Mouse (Mus musculus) limb, embryonic 13.5 days (tissue): ENCODE data around the gene E130114P18Rik. TPM values are rescaled to one million over a fixed set of nuclear protein-coding genes. Genes with fewer than 3 reads are reported as not detected.

Experiments
- ATAC-seq: fragments of 200-750 bp; cut with Nextera tagmentation; 2 replicates; pipeline ENCODE4 v1.8.0; 2017; ENCODE audit warnings: low read depth, moderate number of reproducible peaks, moderate TSS enrichment; ENCODE audit not compliant: low FRiP score
- H3K27ac ChIP-seq: fragments of 300-500 bp; sonication (generic); 2 replicates; pipeline ENCODE4 v1.5.1; 2015; ENCODE audit warnings: inconsistent platforms, mild to moderate bottlenecking, moderate library complexity
- H3K27me3 ChIP-seq: fragments of 300-500 bp; sonication (generic); 2 replicates; pipeline ENCODE4 v1.6.1; 2015; ENCODE audit warnings: mild to moderate bottlenecking, inconsistent platforms
- H3K36me3 ChIP-seq: fragments of 300-500 bp; sonication (generic); 2 replicates; pipeline ENCODE4 v1.6.1; 2015; ENCODE audit warnings: inconsistent platforms, mild to moderate bottlenecking, moderate library complexity
- H3K4me1 ChIP-seq: fragments of 300-500 bp; sonication (generic); 2 replicates; pipeline ENCODE4 v1.6.1; 2015; ENCODE audit warnings: inconsistent platforms
- H3K4me2 ChIP-seq: fragments of 300-500 bp; sonication (generic); replicated peaks from 2 replicates; pipeline ENCODE4 v1.6.1; 2015; ENCODE audit warnings: inconsistent platforms, mild to moderate bottlenecking, moderate library complexity
- H3K4me3 ChIP-seq: fragments of 300-500 bp; sonication (generic); 2 replicates; pipeline ENCODE4 v1.5.1; 2015; ENCODE audit warnings: moderate library complexity, mild to moderate bottlenecking, inconsistent platforms
- H3K9ac ChIP-seq: fragments of 300-500 bp; sonication (generic); 2 replicates; pipeline ENCODE4 v1.6.1; 2015; ENCODE audit warnings: mild to moderate bottlenecking, inconsistent platforms
- H3K9me3 ChIP-seq: fragments of 300-500 bp; sonication (generic); 2 replicates; pipeline ENCODE4 v1.6.1; 2016; ENCODE audit warnings: inconsistent platforms
- WGBS: fragments of 180-500 bp; shearing (Covaris S2); methylation state at CpG from one replicate; pipeline ENCODE4 v1.1.7; 2015; 5-methylcytosine and 5-hydroxymethylcytosine counted together
- polyA plus RNA-seq: library from polyadenylated mRNA; unstranded; fragments of >200 nt; fragmentation: Nextera tagmentation; extraction: Ambion mirVana; gene quantifications from 2 replicates; pipeline ENCODE4 v1.2.1, GENCODE M21; 2015

The E130114P18Rik gene
- polyA plus RNA-seq = 3.7 and 6.3 TPM in 2 replicates

- Histone ChIP-seq H3K27ac (peak within 1 kb of the TSS; percentile 99), H3K9ac (peak within 1 kb of the TSS; percentile 100), H3K4me1 (peaks cover 36% of the 10 kb centered on the region), H3K9me3 (no peaks in the 10 kb centered on the region), H3K4me3 (peak within 1 kb of the TSS; percentile 97), H3K27me3 (no peaks in the 10 kb centered on the region), H3K4me2 (peak within 1 kb of the TSS; percentile 80), H3K36me3 (peaks cover 3% of the 10 kb centered on the region; the same call in 1 of the 2 replicates)
- under 1% methylated on average over 37 of the region's 37 CpGs for WGBS
- ATAC-seq = peak; percentile 57
These were observed at the start of gene E130114P18Rik for GRCm38 (mm10) chr4:97777706-97778176. E130114P18Rik (minus strand) TSS chr4:97778078.

- Histone ChIP-seq H3K4me1 (peaks cover 52% of the 10 kb centered on the region), H3K9me3 (no peaks in the 10 kb centered on the region), H3K9ac (no peak overlapping the region), H3K4me2 (no peak overlapping the region), H3K27me3 (no peaks in the 10 kb centered on the region), H3K36me3 (peaks cover 18% of the 10 kb centered on the region), H3K4me3 (no peak overlapping the region), H3K27ac (no peak overlapping the region; the same call in 1 of the 2 replicates)
- ATAC-seq = 0 out of 2 replicates have a peak, but pooled peaks have one; percentile 44
- 37% methylated on average over 6 of the region's 6 CpGs for WGBS
These were observed 49.2 kb upstream of the E130114P18Rik start for GRCm38 (mm10) chr4:97827115-97827514.

- peaks cover 5% of the 10 kb centered on the region for H3K36me3 ChIP-seq
- 76% methylated on average over 4 of the region's 4 CpGs for WGBS
- no peak overlapping the region for H3K27ac ChIP-seq
- H3K4me2 ChIP-seq = no peak overlapping the region
- no peak for ATAC-seq
- no peaks in the 10 kb centered on the region for H3K27me3 ChIP-seq
- no peak overlapping the region for H3K9ac ChIP-seq
- no peak overlapping the region for H3K4me3 ChIP-seq
- H3K9me3 ChIP-seq = no peaks in the 10 kb centered on the region
- H3K4me1 ChIP-seq = peaks cover 46% of the 10 kb centered on the region
These were observed 48.0 kb upstream of the E130114P18Rik start for GRCm38 (mm10) chr4:97825841-97826240.

GRCm38 (mm10) chr4:97825432-97825831, 47.6 kb upstream of the E130114P18Rik start:
- Histone ChIP-seq H3K9me3 (no peaks in the 10 kb centered on the region), H3K4me3 (no peak overlapping the region), H3K27me3 (no peaks in the 10 kb centered on the region), H3K36me3 (peaks cover under 1% of the 10 kb centered on the region; the same call in 1 of the 2 replicates), H3K4me1 (peaks cover 46% of the 10 kb centered on the region), H3K9ac (no peak overlapping the region), H3K4me2 (no peak overlapping the region), H3K27ac (no peak overlapping the region)
- ATAC-seq = no peak
- WGBS = 76% methylated on average over 4 of the region's 4 CpGs

- H3K4me2 ChIP-seq = no peak overlapping the region
- 77% methylated on average over 4 of the region's 4 CpGs for WGBS
These were observed 46.6 kb upstream of the E130114P18Rik start for GRCm38 (mm10) chr4:97824451-97824850.

GRCm38 (mm10) chr4:97823512-97823911, 45.6 kb upstream of the E130114P18Rik start:
- ATAC-seq = no peak
- Histone ChIP-seq H3K36me3 (no peaks in the 10 kb centered on the region), H3K4me1 (peaks cover 44% of the 10 kb centered on the region), H3K4me2 (no peak overlapping the region), H3K27ac (no peak overlapping the region), H3K27me3 (no peaks in the 10 kb centered on the region), H3K9me3 (no peaks in the 10 kb centered on the region), H3K4me3 (no peak overlapping the region), H3K9ac (no peak overlapping the region)
- WGBS = 84% methylated on average over 6 of the region's 6 CpGs

More at GRCm38 (mm10) chr4:97824451-97824850, 46.6 kb upstream of the E130114P18Rik start:
- no peak overlapping the region for H3K27ac ChIP-seq
- no peaks in the 10 kb centered on the region for H3K9me3 ChIP-seq
- no peak for ATAC-seq
- H3K9ac ChIP-seq = no peak overlapping the region
- no peaks in the 10 kb centered on the region for H3K27me3 ChIP-seq
- H3K4me1 ChIP-seq = peaks cover 42% of the 10 kb centered on the region
- H3K4me3 ChIP-seq = no peak overlapping the region
- no peaks in the 10 kb centered on the region; the same call in 1 of the 2 replicates for H3K36me3 ChIP-seq

- Histone ChIP-seq H3K4me1 (peaks cover 33% of the 10 kb centered on the region), H3K27me3 (no peaks in the 10 kb centered on the region), H3K27ac (no peak overlapping the region), H3K9ac (no peak overlapping the region), H3K4me2 (no peak overlapping the region), H3K36me3 (no peaks in the 10 kb centered on the region), H3K9me3 (no peaks in the 10 kb centered on the region), H3K4me3 (no peak overlapping the region)
- ATAC-seq = no peak
- WGBS = 80% methylated on average over 4 of the region's 4 CpGs
These were observed 43.8 kb upstream of the E130114P18Rik start for GRCm38 (mm10) chr4:97821556-97822251.

GRCm38 (mm10) chr4:97820474-97821259, 42.8 kb upstream of the E130114P18Rik start:
- H3K27me3 ChIP-seq = no peaks in the 10 kb centered on the region
- H3K9me3 ChIP-seq = no peaks in the 10 kb centered on the region
- H3K4me3 ChIP-seq = no peak overlapping the region
- H3K36me3 ChIP-seq = no peaks in the 10 kb centered on the region
- no peak for ATAC-seq
- no peak overlapping the region for H3K9ac ChIP-seq
- WGBS = 77% methylated on average over 4 of the region's 4 CpGs
- H3K27ac ChIP-seq = no peak overlapping the region
- no peak overlapping the region for H3K4me2 ChIP-seq
- peaks cover 24% of the 10 kb centered on the region for H3K4me1 ChIP-seq

GRCm38 (mm10) chr4:97819101-97819500, 41.2 kb upstream of the E130114P18Rik start:
- Histone ChIP-seq H3K4me2 (no peak overlapping the region), H3K36me3 (no peaks in the 10 kb centered on the region), H3K4me1 (peaks cover 17% of the 10 kb centered on the region), H3K27ac (no peak overlapping the region), H3K9ac (no peak overlapping the region), H3K27me3 (no peaks in the 10 kb centered on the region), H3K4me3 (no peak overlapping the region), H3K9me3 (no peaks in the 10 kb centered on the region)
- WGBS = 62% methylated on average over 8 of the region's 8 CpGs
- ATAC-seq = no peak

GRCm38 (mm10) chr4:97818498-97818897, 40.6 kb upstream of the E130114P18Rik start:
- 79% methylated on average over 3 of the region's 3 CpGs for WGBS
- Histone ChIP-seq H3K36me3 (no peaks in the 10 kb centered on the region), H3K27ac (no peak overlapping the region), H3K27me3 (no peaks in the 10 kb centered on the region), H3K4me2 (no peak overlapping the region), H3K9ac (no peak overlapping the region), H3K4me3 (no peak overlapping the region), H3K4me1 (peaks cover 15% of the 10 kb centered on the region), H3K9me3 (no peaks in the 10 kb centered on the region)
- no peak for ATAC-seq

- no peak overlapping the region for H3K9ac ChIP-seq
- no peaks in the 10 kb centered on the region for H3K9me3 ChIP-seq
- H3K27me3 ChIP-seq = no peaks in the 10 kb centered on the region
- no peak for ATAC-seq
- peaks cover 12% of the 10 kb centered on the region for H3K4me1 ChIP-seq
- H3K4me2 ChIP-seq = no peak overlapping the region
- no peaks in the 10 kb centered on the region for H3K36me3 ChIP-seq
- WGBS = 75% methylated on average over 1 of the region's 1 CpGs
- H3K4me3 ChIP-seq = no peak overlapping the region
- H3K27ac ChIP-seq = no peak overlapping the region
These were observed 39.9 kb upstream of the E130114P18Rik start for GRCm38 (mm10) chr4:97817741-97818140.

GRCm38 (mm10) chr4:97816753-97817152, 38.9 kb upstream of the E130114P18Rik start:
- H3K27ac ChIP-seq = no peak overlapping the region

More at GRCm38 (mm10) chr4:97816753-97817152, 38.9 kb upstream of the E130114P18Rik start:
- H3K9ac ChIP-seq = no peak overlapping the region
- H3K36me3 ChIP-seq = no peaks in the 10 kb centered on the region
- no peaks in the 10 kb centered on the region for H3K9me3 ChIP-seq
- H3K4me3 ChIP-seq = no peak overlapping the region
- no peak overlapping the region for H3K4me2 ChIP-seq
- ATAC-seq = no peak
- H3K27me3 ChIP-seq = no peaks in the 10 kb centered on the region
- H3K4me1 ChIP-seq = peaks cover 12% of the 10 kb centered on the region
- WGBS = 89% methylated on average over 3 of the region's 3 CpGs
